Comparison of ENCODE assay signal across 16 mouse cellular contexts in the genomic region with DNA sequence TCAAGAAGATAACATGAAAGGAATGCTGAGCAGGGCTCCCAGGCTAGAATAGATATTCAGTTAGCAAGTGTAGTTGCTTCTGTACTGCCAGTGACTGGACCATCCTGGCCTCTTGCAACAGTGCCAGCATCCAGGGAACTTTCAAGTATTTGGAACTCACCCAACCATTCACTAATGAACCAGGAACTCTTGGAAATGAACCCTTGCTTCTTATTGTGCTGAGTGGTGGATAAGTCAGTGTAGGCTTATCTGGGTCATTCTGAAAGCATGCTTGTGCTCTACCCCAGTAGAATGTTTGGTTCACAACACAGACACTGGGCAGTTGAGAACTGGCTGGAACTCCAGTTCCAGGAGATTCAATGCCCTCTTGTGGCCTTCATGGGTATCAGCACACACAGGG. TPM values are rescaled to one million over a fixed set of nuclear protein-coding genes. Genes with fewer than 3 reads are reported as not detected.
"Had no signal": no experiment of that assay in that cellular context is flagged by ENCODE, and none has a peak within 500 bp of the region (broad histone marks: within the 10 kb centered on the region; RNA-seq: fewer than 3 reads in every experiment).

No protein-coding gene starts in this region.

- H3K4me1 ChIP-seq: liver, embryonic 13.5 days; megakaryocyte, embryonic 14.5 days; midbrain, embryonic 15.5 days; neural tube, embryonic 13.5 days had no signal

- H3K4me3 ChIP-seq: left cerebral cortex, adult 2 months; limb, embryonic 12.5 days; liver, embryonic 13.5 days; megakaryocyte, embryonic 14.5 days; midbrain, embryonic 15.5 days; neural tube, embryonic 13.5 days; stomach, embryonic 15.5 days had no signal

- ATAC-seq: liver, postnatal 0 days; midbrain, embryonic 15.5 days had no signal

- H3K9ac ChIP-seq: limb, embryonic 12.5 days; liver, embryonic 13.5 days; liver, postnatal 0 days; midbrain, embryonic 15.5 days; neural tube, embryonic 13.5 days; stomach, embryonic 15.5 days had no signal

- H3K9me3 ChIP-seq: liver, embryonic 13.5 days; midbrain, embryonic 15.5 days; neural tube, embryonic 13.5 days; stomach, embryonic 15.5 days had no signal

- H3K36me3 ChIP-seq: limb, embryonic 12.5 days; liver, embryonic 13.5 days; midbrain, embryonic 15.5 days; neural tube, embryonic 13.5 days; stomach, embryonic 15.5 days had no signal

- DNase-seq: kidney, adult 9 months; kidney, postnatal 10 days; kidney, postnatal 4 days; liver; liver, embryonic 13.5 days; liver, postnatal 0 days; right cerebral cortex, postnatal 14 days; thymus, postnatal 4 days had no signal

- H3K4me2 ChIP-seq: limb, embryonic 12.5 days; liver, embryonic 13.5 days; midbrain, embryonic 11.5 days; midbrain, embryonic 15.5 days; neural tube, embryonic 13.5 days; stomach, embryonic 15.5 days had no signal

- H3K27me3 ChIP-seq: limb, embryonic 12.5 days; liver, embryonic 13.5 days; megakaryocyte, embryonic 14.5 days; midbrain, embryonic 15.5 days; neural tube, embryonic 13.5 days; stomach, embryonic 15.5 days had no signal

- H3K27ac ChIP-seq: left cerebral cortex, adult 2 months; limb, embryonic 12.5 days; liver, embryonic 13.5 days; macrophage; midbrain, embryonic 15.5 days; neural tube, embryonic 13.5 days; stomach, embryonic 15.5 days had no signal

RNA-seq across cellular contexts. Expression of gene Tmem100, which starts 29.1 kb away (rescaled TPM):
- polyA plus RNA-seq: macrophage had no signal
